Mouse (Mus musculus) CH12.LX (cell line): ENCODE results near the gene Commd3.

Experiments used
- CHD2 ChIP-seq: IDR thresholded peaks from 2 replicates; pipeline ENCODE4 v1.6.1; 2011; ENCODE audit warnings: low read length, improper control_type of control experiment
- EP300 ChIP-seq: IDR thresholded peaks from 2 replicates; pipeline ENCODE4 v1.6.1; 2011; ENCODE audit warnings: low read length, improper control_type of control experiment
- ETS1 ChIP-seq: conservative IDR thresholded peaks from 2 replicates; pipeline ENCODE4 v1.6.1; 2012; ENCODE audit warnings: low read depth, mild to moderate bottlenecking, inconsistent platforms, low read length, improper control_type of control experiment, moderate library complexity
- MEF2A ChIP-seq: IDR thresholded peaks from 2 replicates; pipeline ENCODE4 v1.6.1; 2014; ENCODE audit warnings: low read depth, mild to moderate bottlenecking, inconsistent platforms, low read length, improper control_type of control experiment, borderline replicate concordance
- MXI1 ChIP-seq: IDR thresholded peaks from 2 replicates; pipeline ENCODE4 v1.6.1; 2011; ENCODE audit warnings: mild to moderate bottlenecking, low read depth, low read length, improper control_type of control experiment

DNA sequence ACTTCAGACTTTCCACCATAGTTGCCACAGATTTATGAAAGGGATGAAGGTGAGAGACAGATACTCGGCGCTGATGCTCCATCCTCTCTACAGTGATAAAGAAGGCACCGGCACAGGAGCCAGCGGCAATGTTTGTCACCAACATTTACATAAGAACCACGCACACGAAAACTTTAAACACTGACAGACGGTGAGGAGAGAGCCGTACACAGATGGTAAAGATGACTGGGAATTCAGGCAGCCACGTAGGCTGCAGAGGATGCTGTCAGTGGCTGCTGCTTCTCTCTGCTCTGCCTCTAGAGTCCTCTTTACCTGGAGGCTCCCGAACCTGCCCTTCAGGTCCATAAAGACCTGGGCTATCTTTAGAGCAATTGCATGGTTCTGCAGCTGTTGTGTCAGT is 49.0 kb upstream of the Commd3 start:
- TF ChIP-seq MEF2A = no peak
- no peak for TF ChIP-seq ETS1
- TF ChIP-seq CHD2 = no peak
- no peak for TF ChIP-seq MXI1
- no peak for TF ChIP-seq EP300
